Mouse (Mus musculus): ENCODE results near the gene Ralgds. TPM values are rescaled to one million over a fixed set of nuclear protein-coding genes. Genes with fewer than 3 reads are reported as not detected.

Ralgds gene
- polyA plus RNA-seq, 1 experiment from 2014 or later, result 12.9 TPM

GRCm38 (mm10) chr2:28552301-28552700, 39.4 kb downstream of the Ralgds start:
- no peak for ATAC-seq (replicated peaks; ENCODE audit: low FRiP score)
- no peaks in the 10 kb centered on the region for H3K9me3 ChIP-seq (ENCODE audit: control insufficient read depth, low read length)
- H3K36me3 ChIP-seq (ENCODE audit: control insufficient read depth, insufficient read depth, low read length), result peaks cover 6% of the 10 kb centered on the region; the same call in 1 of the 2 replicates
- no peaks in the 10 kb centered on the region for H3K27me3 ChIP-seq (replicated peaks; ENCODE audit: control insufficient read depth, insufficient read depth, low read length)
- 93% methylated on average over 5 of the region's 5 CpGs for WGBS
- no peak overlapping the region for H3K4me3 ChIP-seq (ENCODE audit: low read depth, low read length)
- DNase-seq (ENCODE audit: low spot score), result no peak
- no peak overlapping the region for H3K27ac ChIP-seq (ENCODE audit: low read depth, low read length)
- no peaks in the 10 kb centered on the region for H3K4me1 ChIP-seq (replicated peaks; ENCODE audit: control insufficient read depth, insufficient read depth, low read length)
- no peak overlapping the region for H3K4me2 ChIP-seq
- H3K9ac ChIP-seq (ENCODE audit: low read depth, low read length), result no peak overlapping the region

- Histone ChIP-seq H3K9me3 (ENCODE audit: control insufficient read depth, low read length) (no peaks in the 10 kb centered on the region), H3K4me2 (no peak overlapping the region), H3K4me1 (replicated peaks; ENCODE audit: control insufficient read depth, insufficient read depth, low read length) (no peaks in the 10 kb centered on the region), H3K9ac (ENCODE audit: low read depth, low read length) (no peak overlapping the region), H3K27ac (ENCODE audit: low read depth, low read length) (no peak overlapping the region), H3K36me3 (ENCODE audit: control insufficient read depth, insufficient read depth, low read length) (no peaks in the 10 kb centered on the region), H3K4me3 (ENCODE audit: low read depth, low read length) (no peak overlapping the region), H3K27me3 (replicated peaks; ENCODE audit: control insufficient read depth, insufficient read depth, low read length) (no peaks in the 10 kb centered on the region)
- WGBS, result 78% methylated on average over 5 of the region's 5 CpGs
- no peak for DNase-seq (ENCODE audit: low spot score)
- ATAC-seq (replicated peaks; ENCODE audit: low FRiP score), result no peak
Observed at GRCm38 (mm10) chr2:28557452-28557851, 44.5 kb downstream of the Ralgds start.

- Histone ChIP-seq H3K36me3 (ENCODE audit: control insufficient read depth, insufficient read depth, low read length) (peaks cover 13% of the 10 kb centered on the region), H3K4me2 (no peak within 1 kb of the TSS), H3K27ac (ENCODE audit: low read depth, low read length) (no peak within 1 kb of the TSS), H3K4me1 (replicated peaks; ENCODE audit: control insufficient read depth, insufficient read depth, low read length) (no peaks in the 10 kb centered on the region), H3K4me3 (ENCODE audit: low read depth, low read length) (no peak within 1 kb of the TSS), H3K27me3 (replicated peaks; ENCODE audit: control insufficient read depth, insufficient read depth, low read length) (no peaks in the 10 kb centered on the region), H3K9ac (ENCODE audit: low read depth, low read length) (no peak within 1 kb of the TSS), H3K9me3 (ENCODE audit: control insufficient read depth, low read length) (no peaks in the 10 kb centered on the region)
- no peak for DNase-seq (ENCODE audit: low spot score)
- no peak for ATAC-seq (replicated peaks; ENCODE audit: low FRiP score)
- WGBS, result 68% methylated on average over 6 of the region's 6 CpGs
Observed at GRCm38 (mm10) chr2:28563303-28563702, 50.4 kb downstream of the Ralgds start, which contains the start of gene Cel. Gene Cel, minus strand, starts transcription at chr2:28563403.

DNA sequence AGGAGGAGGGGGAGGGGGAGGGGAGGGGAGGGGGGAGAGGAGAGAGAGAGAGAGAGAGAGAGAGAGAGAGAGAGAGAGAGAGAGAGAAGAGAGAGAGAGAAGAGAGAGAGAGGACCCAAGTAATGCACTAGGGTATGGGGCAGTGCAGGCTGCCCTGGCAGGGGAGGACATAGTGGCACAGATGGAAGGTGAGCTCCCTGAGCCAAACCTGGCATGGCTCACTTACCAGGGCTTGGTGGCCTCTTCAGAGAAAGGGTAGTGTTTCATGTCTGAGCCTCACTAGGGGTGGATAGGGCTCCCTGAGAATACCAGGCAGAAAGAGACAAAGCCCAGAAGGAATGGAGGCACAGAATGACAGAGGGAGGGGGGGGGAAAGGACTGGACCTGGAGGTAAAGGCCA, 50.9 kb downstream of the Ralgds start:
- ATAC-seq (replicated peaks; ENCODE audit: low FRiP score), result no peak
- Histone ChIP-seq H3K27ac (ENCODE audit: low read depth, low read length) (no peak overlapping the region), H3K4me3 (ENCODE audit: low read depth, low read length) (no peak overlapping the region), H3K9me3 (ENCODE audit: control insufficient read depth, low read length) (no peaks in the 10 kb centered on the region), H3K4me2 (no peak overlapping the region), H3K36me3 (ENCODE audit: control insufficient read depth, insufficient read depth, low read length) (peaks cover 14% of the 10 kb centered on the region), H3K9ac (ENCODE audit: low read depth, low read length) (no peak overlapping the region), H3K27me3 (replicated peaks; ENCODE audit: control insufficient read depth, insufficient read depth, low read length) (no peaks in the 10 kb centered on the region), H3K4me1 (replicated peaks; ENCODE audit: control insufficient read depth, insufficient read depth, low read length) (no peaks in the 10 kb centered on the region)
- no peak for DNase-seq (ENCODE audit: low spot score)

DNA sequence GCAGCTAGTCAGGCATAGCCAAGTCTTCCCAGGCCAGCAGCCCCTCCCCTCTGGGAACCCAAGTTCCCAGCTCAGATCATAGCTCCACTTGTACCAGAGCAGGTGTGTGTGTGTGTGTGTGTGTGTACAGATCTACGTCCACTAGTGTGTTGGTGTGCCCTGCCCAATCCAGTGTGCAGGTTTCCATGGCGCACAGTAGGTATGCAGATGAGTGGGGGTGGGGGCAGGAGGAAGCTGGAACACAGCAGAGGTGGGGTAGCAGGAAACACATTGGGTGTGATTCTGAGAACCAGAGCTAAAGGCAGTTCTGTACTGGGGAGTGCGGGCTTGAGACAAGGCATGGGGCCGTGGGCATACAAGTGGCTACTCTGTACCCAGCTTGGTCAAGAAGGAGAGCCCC, 51.5 kb downstream of the Ralgds start:
- Histone ChIP-seq H3K27ac (ENCODE audit: low read depth, low read length) (no peak overlapping the region), H3K9me3 (ENCODE audit: control insufficient read depth, low read length) (no peaks in the 10 kb centered on the region), H3K9ac (ENCODE audit: low read depth, low read length) (no peak overlapping the region), H3K4me3 (ENCODE audit: low read depth, low read length) (no peak overlapping the region), H3K4me2 (no peak overlapping the region), H3K27me3 (replicated peaks; ENCODE audit: control insufficient read depth, insufficient read depth, low read length) (no peaks in the 10 kb centered on the region), H3K4me1 (replicated peaks; ENCODE audit: control insufficient read depth, insufficient read depth, low read length) (no peaks in the 10 kb centered on the region), H3K36me3 (ENCODE audit: control insufficient read depth, insufficient read depth, low read length) (peaks cover 14% of the 10 kb centered on the region)
- DNase-seq (ENCODE audit: low spot score) (no peak), ATAC-seq (replicated peaks; ENCODE audit: low FRiP score) (no peak)
- 87% methylated on average over 4 of the region's 4 CpGs for WGBS

GRCm38 (mm10) chr2:28566545-28566944, 53.6 kb downstream of the Ralgds start:
- H3K27ac ChIP-seq (ENCODE audit: low read depth, low read length), result no peak overlapping the region
- H3K4me2 ChIP-seq, result no peak overlapping the region
- DNase-seq (ENCODE audit: low spot score) (no peak), ATAC-seq (replicated peaks; ENCODE audit: low FRiP score) (no peak)
- H3K36me3 ChIP-seq (ENCODE audit: control insufficient read depth, insufficient read depth, low read length), result peaks cover 21% of the 10 kb centered on the region
- no peak overlapping the region for H3K4me3 ChIP-seq (ENCODE audit: low read depth, low read length)
- H3K9me3 ChIP-seq (ENCODE audit: control insufficient read depth, low read length), result no peaks in the 10 kb centered on the region
- 71% methylated on average over 5 of the region's 5 CpGs for WGBS
- H3K4me1 ChIP-seq (replicated peaks; ENCODE audit: control insufficient read depth, insufficient read depth, low read length), result no peaks in the 10 kb centered on the region
- H3K9ac ChIP-seq (ENCODE audit: low read depth, low read length), result no peak overlapping the region
- no peaks in the 10 kb centered on the region for H3K27me3 ChIP-seq (replicated peaks; ENCODE audit: control insufficient read depth, insufficient read depth, low read length)

GRCm38 (mm10) chr2:28569903-28570302, 57.0 kb downstream of the Ralgds start:
- no peak overlapping the region for H3K9ac ChIP-seq (ENCODE audit: low read depth, low read length)
- peaks cover 47% of the 10 kb centered on the region for H3K36me3 ChIP-seq (ENCODE audit: control insufficient read depth, insufficient read depth, low read length)
- no peaks in the 10 kb centered on the region for H3K27me3 ChIP-seq (replicated peaks; ENCODE audit: control insufficient read depth, insufficient read depth, low read length)
- H3K4me3 ChIP-seq (ENCODE audit: low read depth, low read length), result no peak overlapping the region
- H3K27ac ChIP-seq (ENCODE audit: low read depth, low read length), result no peak overlapping the region
- no peaks in the 10 kb centered on the region for H3K9me3 ChIP-seq (ENCODE audit: control insufficient read depth, low read length)
- 84% methylated on average over 3 of the region's 3 CpGs for WGBS
- no peak for ATAC-seq (replicated peaks; ENCODE audit: low FRiP score)
- no peak overlapping the region for H3K4me2 ChIP-seq
- no peak for DNase-seq (ENCODE audit: low spot score)
- no peaks in the 10 kb centered on the region for H3K4me1 ChIP-seq (replicated peaks; ENCODE audit: control insufficient read depth, insufficient read depth, low read length)

DNA sequence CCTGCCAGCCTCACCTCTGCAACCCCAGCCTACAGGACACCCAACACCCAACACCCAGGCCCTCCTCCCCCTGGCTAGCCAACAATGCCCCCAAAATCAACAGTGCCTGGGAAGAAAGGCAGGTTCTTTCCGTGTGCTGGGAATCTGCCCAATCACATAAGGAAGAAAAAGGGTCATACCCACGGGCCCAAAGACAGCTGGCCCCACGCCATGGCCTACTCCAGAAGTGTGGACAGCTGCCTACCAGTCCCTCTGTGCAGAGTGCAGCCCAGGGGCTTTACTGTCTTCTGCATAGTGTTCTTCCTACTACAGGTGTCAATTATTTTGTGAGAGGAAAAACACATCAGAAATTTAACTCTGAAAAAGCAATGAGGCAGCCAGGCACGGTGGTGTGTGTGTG, 62.4 kb downstream of the Ralgds start:
- no peak for ATAC-seq (replicated peaks; ENCODE audit: low FRiP score)
- Histone ChIP-seq H3K9ac (ENCODE audit: low read depth, low read length) (no peak overlapping the region), H3K36me3 (ENCODE audit: control insufficient read depth, insufficient read depth, low read length) (peaks cover 63% of the 10 kb centered on the region), H3K4me3 (ENCODE audit: low read depth, low read length) (no peak overlapping the region), H3K27me3 (replicated peaks; ENCODE audit: control insufficient read depth, insufficient read depth, low read length) (no peaks in the 10 kb centered on the region), H3K4me1 (replicated peaks; ENCODE audit: control insufficient read depth, insufficient read depth, low read length) (no peaks in the 10 kb centered on the region), H3K9me3 (ENCODE audit: control insufficient read depth, low read length) (no peaks in the 10 kb centered on the region), H3K4me2 (no peak overlapping the region), H3K27ac (ENCODE audit: low read depth, low read length) (no peak overlapping the region)
- WGBS, result 88% methylated on average over 4 of the region's 4 CpGs
- no peak for DNase-seq (ENCODE audit: low spot score)

- H3K27me3 ChIP-seq (replicated peaks; ENCODE audit: control insufficient read depth, insufficient read depth, low read length), result no peaks in the 10 kb centered on the region
- 91% methylated on average over 3 of the region's 3 CpGs for WGBS
- H3K36me3 ChIP-seq (ENCODE audit: control insufficient read depth, insufficient read depth, low read length), result peaks cover 57% of the 10 kb centered on the region
- no peak overlapping the region for H3K4me3 ChIP-seq (ENCODE audit: low read depth, low read length)
- peaks cover under 1% of the 10 kb centered on the region; the same call in 1 of the 2 replicates for H3K4me1 ChIP-seq (replicated peaks; ENCODE audit: control insufficient read depth, insufficient read depth, low read length)
- no peak overlapping the region for H3K4me2 ChIP-seq
- no peak for DNase-seq (ENCODE audit: low spot score)
- ATAC-seq (replicated peaks; ENCODE audit: low FRiP score), result no peak
- H3K27ac ChIP-seq (ENCODE audit: low read depth, low read length), result no peak overlapping the region
- no peaks in the 10 kb centered on the region for H3K9me3 ChIP-seq (ENCODE audit: control insufficient read depth, low read length)
- H3K9ac ChIP-seq (ENCODE audit: low read depth, low read length), result no peak overlapping the region
Observed at GRCm38 (mm10) chr2:28576815-28577214, 63.9 kb downstream of the Ralgds start.

All from liver, embryonic 11.5 days (tissue).